ENCODE assay signal across 20 mouse cellular contexts in the genomic region with DNA sequence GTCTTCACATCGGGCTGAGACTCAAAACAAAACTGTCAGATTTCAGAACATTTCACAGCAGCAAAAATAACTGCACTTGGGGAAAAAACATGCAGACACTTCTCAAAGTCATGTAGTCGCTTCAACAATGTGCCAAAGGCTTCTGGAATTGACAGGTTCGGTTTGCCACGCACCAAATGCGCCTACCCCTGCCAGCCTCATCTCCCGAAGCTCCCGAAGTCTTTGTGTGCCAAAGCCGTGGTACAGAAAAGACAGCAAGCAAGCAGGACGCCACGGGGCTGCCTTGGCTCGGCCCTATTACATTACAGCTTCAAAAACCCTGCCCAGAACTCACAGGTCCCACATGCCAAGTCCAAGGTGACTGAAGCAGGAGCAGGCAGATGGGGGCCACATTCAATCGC. TPM values are rescaled to one million over a fixed set of nuclear protein-coding genes. Genes with fewer than 3 reads are reported as not detected.
DNase-seq lines count a peak whose midpoint lies in the region; ATAC-seq and TF ChIP-seq lines count a peak whose summit lies in the region.
"Had no signal": no experiment of that assay in that cellular context is flagged by ENCODE, and none has a peak within 500 bp of the region (broad histone marks: within the 10 kb centered on the region; RNA-seq: fewer than 3 reads in every experiment).

No protein-coding gene starts in this region.

- no peak overlapping the region for H3K9ac ChIP-seq in hindbrain, postnatal 0 days (replicated peaks; ENCODE audit: low read length)
- H3K9ac ChIP-seq in hindbrain, embryonic 14.5 days = no peak overlapping the region
- H3K9ac ChIP-seq in intestine, embryonic 15.5 days = no peak overlapping the region
- H3K9ac ChIP-seq: embryonic facial prominence, embryonic 15.5 days; liver, embryonic 13.5 days; neural tube, embryonic 15.5 days; stomach, embryonic 15.5 days had no signal

- 60% methylated on average over 12 of the region's 12 CpGs for WGBS in hindbrain, postnatal 0 days
- 84% methylated on average over 12 of the region's 12 CpGs for WGBS in hindbrain, embryonic 14.5 days
- WGBS in intestine, embryonic 15.5 days = 86% methylated on average over 12 of the region's 12 CpGs

- no peaks in the 10 kb centered on the region for H3K27me3 ChIP-seq in hindbrain, postnatal 0 days (ENCODE audit: insufficient read depth, low read length)
- no peaks in the 10 kb centered on the region for H3K27me3 ChIP-seq in hindbrain, embryonic 14.5 days (ENCODE audit: control insufficient read depth, insufficient read depth, low read length)
- H3K27me3 ChIP-seq in intestine, embryonic 15.5 days (replicated peaks) = no peaks in the 10 kb centered on the region
- H3K27me3 ChIP-seq: embryonic facial prominence, embryonic 15.5 days; liver, embryonic 13.5 days; neural tube, embryonic 15.5 days; stomach, embryonic 15.5 days had no signal

- intact Hi-C loops in left cerebral cortex, postnatal 14 days (cut with DNase I) = no loop called here

- no peak overlapping the region for H3K4me2 ChIP-seq in hindbrain, postnatal 0 days (ENCODE audit: low read depth, low read length)
- H3K4me2 ChIP-seq in hindbrain, embryonic 14.5 days (replicated peaks) = no peak overlapping the region
- H3K4me2 ChIP-seq in intestine, embryonic 15.5 days (replicated peaks) = no peak overlapping the region
- H3K4me2 ChIP-seq: embryonic facial prominence, embryonic 15.5 days; liver, embryonic 13.5 days; neural tube, embryonic 15.5 days; stomach, embryonic 15.5 days had no signal

- no peaks in the 10 kb centered on the region for H3K36me3 ChIP-seq in hindbrain, postnatal 0 days (ENCODE audit: insufficient read depth, low read length)
- H3K36me3 ChIP-seq in hindbrain, embryonic 14.5 days (replicated peaks; ENCODE audit: control insufficient read depth, insufficient read depth) = no peaks in the 10 kb centered on the region
- no peaks in the 10 kb centered on the region for H3K36me3 ChIP-seq in intestine, embryonic 15.5 days
- H3K36me3 ChIP-seq: embryonic facial prominence, embryonic 15.5 days; limb, embryonic 10.5 days; liver, embryonic 13.5 days; neural tube, embryonic 15.5 days; stomach, embryonic 15.5 days had no signal

- no peak overlapping the region for H3K4me3 ChIP-seq in hindbrain, postnatal 0 days (ENCODE audit: low read length)
- no peak overlapping the region for H3K4me3 ChIP-seq in hindbrain, embryonic 14.5 days (replicated peaks; ENCODE audit: low read length)
- no peak overlapping the region for H3K4me3 ChIP-seq in intestine, embryonic 15.5 days (replicated peaks)
- H3K4me3 ChIP-seq: embryonic facial prominence, embryonic 15.5 days; limb, embryonic 10.5 days; liver, embryonic 13.5 days; megakaryocyte, embryonic 14.5 days; neural tube, embryonic 15.5 days; stomach, embryonic 15.5 days had no signal

- no peaks in the 10 kb centered on the region for H3K4me1 ChIP-seq in hindbrain, postnatal 0 days (ENCODE audit: insufficient read depth, low read length)
- H3K4me1 ChIP-seq in hindbrain, embryonic 14.5 days (replicated peaks; ENCODE audit: control insufficient read depth, insufficient read depth, low read length) = no peaks in the 10 kb centered on the region
- no peaks in the 10 kb centered on the region for H3K4me1 ChIP-seq in intestine, embryonic 15.5 days (replicated peaks)
- H3K4me1 ChIP-seq: megakaryocyte, embryonic 14.5 days; stomach, embryonic 15.5 days had no signal

- H3K27ac ChIP-seq in hindbrain, postnatal 0 days = no peak overlapping the region
- no peak overlapping the region for H3K27ac ChIP-seq in hindbrain, embryonic 14.5 days
- no peak overlapping the region for H3K27ac ChIP-seq in intestine, embryonic 15.5 days
- H3K27ac ChIP-seq: embryonic facial prominence, embryonic 15.5 days; limb, embryonic 10.5 days; liver, embryonic 13.5 days; neural tube, embryonic 15.5 days; stomach, embryonic 15.5 days had no signal

- ATAC-seq in hindbrain, postnatal 0 days = no peak
- ATAC-seq in hindbrain, embryonic 14.5 days (ENCODE audit: low FRiP score) = no peak
- no peak for ATAC-seq in intestine, embryonic 15.5 days
- ATAC-seq: forebrain, embryonic 14.5 days; hindbrain, embryonic 16.5 days; lung, postnatal 0 days had no signal

- TF ChIP-seq CTCF in hindbrain, postnatal 0 days (IDR thresholded peaks at IDR 0.05; ENCODE audit: low read depth) = no peak

- H3K9me3 ChIP-seq in hindbrain, postnatal 0 days (ENCODE audit: low read length) = no peaks in the 10 kb centered on the region
- H3K9me3 ChIP-seq in hindbrain, embryonic 14.5 days (ENCODE audit: control insufficient read depth, low read length) = no peaks in the 10 kb centered on the region
- H3K9me3 ChIP-seq in intestine, embryonic 15.5 days = no peaks in the 10 kb centered on the region
- H3K9me3 ChIP-seq: embryonic facial prominence, embryonic 15.5 days; limb, embryonic 10.5 days; liver, embryonic 13.5 days; megakaryocyte, embryonic 14.5 days; neural tube, embryonic 15.5 days; stomach, embryonic 15.5 days had no signal

- peak; percentile 9 for DNase-seq in hindbrain, postnatal 0 days (ENCODE audit: low spot score)
- DNase-seq in hindbrain, embryonic 14.5 days (ENCODE audit: low spot score) = no peak
- DNase-seq in layer of hippocampus, adult 8-10 months (ENCODE audit: low spot score in 2 of 2) = peak; percentile 62 to 69
- peak; percentile 61 to 84 for DNase-seq in left cerebral cortex, postnatal 14 days (ENCODE audit: low spot score in 2 of 2)
- DNase-seq in kidney, adult 8-10 months = no peak
- DNase-seq in Muller cell, postnatal 12 days (ENCODE audit: inconsistent ontology term) = no peak
- DNase-seq in thymus, postnatal 25 days = no peak
- DNase-seq: adrenal gland, adult 8-10 months; liver, embryonic 13.5 days; thymus, postnatal 36 days had no signal

RNA-seq across cellular contexts. Expression of a gene that starts 50.9 kb away (rescaled TPM):
- total RNA-seq in hindbrain, postnatal 0 days (2014; rRNA removed) = 2.9 and 6.8 TPM in 2 replicates
- 0.98 and 1.2 TPM in 2 replicates for polyA plus RNA-seq in hindbrain, postnatal 0 days (2015; fragmentation: Nextera tagmentation; extraction: Ambion mirVana)
- polyA plus RNA-seq in hindbrain, embryonic 14.5 days (2014; fragmentation: Nextera tagmentation; extraction: Ambion mirVana) = 0.52 and 0.64 TPM in 2 replicates
- 1 to 10 TPM; 4.8 to 9.5 (median 7.5) TPM for total RNA-seq in layer of hippocampus, adult 8-10 months (2022)
- total RNA-seq in left cerebral cortex, postnatal 14 days (2021) = 1 to 10 TPM; 1.2 to 4.1 TPM
- 1.7 and 2.2 TPM in 2 replicates for polyA plus RNA-seq in intestine, embryonic 15.5 days (2015; fragmentation: Nextera tagmentation; extraction: Ambion mirVana)
- total RNA-seq: monocyte, adult 5-6 weeks had no signal

Comparison
In these comparisons a context has a peak if more than half of its experiments do, and no peak if none do; other contexts are left out.
1. DNase-seq: peak in hindbrain, postnatal 0 days (single experiment), layer of hippocampus, adult 8-10 months (2 of 2) and left cerebral cortex, postnatal 14 days (2 of 2); none in hindbrain, embryonic 14.5 days (single experiment), kidney, adult 8-10 months (0 of 2), Muller cell, postnatal 12 days (single experiment) and thymus, postnatal 25 days (single experiment).